Mouse (Mus musculus): ENCODE data around the gene Rrp12.
A peak's percentile ranks its signal among the peaks of the same experiment; 100 is the strongest.

The Rrp12 gene

GRCm38 (mm10) chr19:41847992-41848851, 47.8 kb downstream of the Rrp12 start, which contains the start of gene Frat2:
TSS of gene Frat2 (minus strand) at chr19:41848132.
- DNase-seq (ENCODE audit: low spot score) = peak; percentile 92

- peak; percentile 32 for DNase-seq (ENCODE audit: low spot score)
Observed at GRCm38 (mm10) chr19:41847614-41847991, 48.4 kb downstream of the Rrp12 start.

DNA sequence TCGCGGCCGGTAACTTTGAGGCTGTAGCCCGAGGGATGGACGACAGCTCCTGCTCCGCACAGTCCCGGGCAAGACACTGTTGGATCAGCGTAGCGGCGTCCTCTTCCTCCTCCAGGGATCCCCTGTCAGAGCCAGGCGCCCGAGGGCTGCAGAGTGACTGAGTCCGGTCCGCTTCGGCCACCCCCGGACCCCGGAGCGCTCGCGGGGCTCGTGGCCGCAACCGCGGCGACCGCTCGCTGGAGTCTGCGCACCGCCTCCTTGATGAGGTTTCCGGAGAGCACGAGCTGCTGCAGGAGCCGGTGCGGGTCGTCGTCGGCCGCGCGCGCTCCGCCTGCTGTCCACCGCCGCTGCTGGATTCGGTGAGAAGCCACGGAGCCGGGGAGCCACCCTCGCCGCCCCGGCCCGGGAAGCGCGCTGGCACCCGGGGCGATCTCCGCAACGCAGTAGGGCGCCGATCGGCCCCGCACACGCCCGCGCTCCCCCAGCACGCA, 48.8 kb downstream of the Rrp12 start:
- peak; percentile 45 for DNase-seq (ENCODE audit: low spot score)

GRCm38 (mm10) chr19:41846366-41847090, 49.4 kb downstream of the Rrp12 start:
- DNase-seq (ENCODE audit: low spot score) = peak; percentile 25

- DNase-seq (ENCODE audit: low spot score) = no peak
Observed at GRCm38 (mm10) chr19:41844345-41844744, 51.6 kb downstream of the Rrp12 start.

DNA sequence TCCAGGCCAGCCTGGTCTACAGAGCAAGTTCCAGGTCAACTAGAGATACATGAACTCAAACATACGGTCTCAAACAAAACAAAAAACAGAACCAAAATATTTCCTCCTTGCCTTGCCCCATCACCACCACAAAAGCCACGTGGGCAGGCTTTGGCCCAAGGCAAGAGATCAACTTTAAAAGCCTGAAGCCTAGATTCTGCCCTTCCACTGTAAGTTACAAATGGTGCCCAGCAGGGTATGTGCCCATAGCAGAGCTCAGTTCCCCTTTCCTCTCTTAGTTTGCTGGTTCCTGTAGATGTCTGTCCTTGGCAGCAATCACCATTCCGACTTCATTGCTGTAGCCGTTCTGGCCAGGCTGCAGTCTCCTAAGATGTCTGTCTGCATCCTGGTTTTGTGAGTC, 53.3 kb downstream of the Rrp12 start:
- no peak for DNase-seq (ENCODE audit: low spot score)

- no peak for DNase-seq (ENCODE audit: low spot score)
Observed at GRCm38 (mm10) chr19:41842196-41842595, 53.8 kb downstream of the Rrp12 start.

DNA sequence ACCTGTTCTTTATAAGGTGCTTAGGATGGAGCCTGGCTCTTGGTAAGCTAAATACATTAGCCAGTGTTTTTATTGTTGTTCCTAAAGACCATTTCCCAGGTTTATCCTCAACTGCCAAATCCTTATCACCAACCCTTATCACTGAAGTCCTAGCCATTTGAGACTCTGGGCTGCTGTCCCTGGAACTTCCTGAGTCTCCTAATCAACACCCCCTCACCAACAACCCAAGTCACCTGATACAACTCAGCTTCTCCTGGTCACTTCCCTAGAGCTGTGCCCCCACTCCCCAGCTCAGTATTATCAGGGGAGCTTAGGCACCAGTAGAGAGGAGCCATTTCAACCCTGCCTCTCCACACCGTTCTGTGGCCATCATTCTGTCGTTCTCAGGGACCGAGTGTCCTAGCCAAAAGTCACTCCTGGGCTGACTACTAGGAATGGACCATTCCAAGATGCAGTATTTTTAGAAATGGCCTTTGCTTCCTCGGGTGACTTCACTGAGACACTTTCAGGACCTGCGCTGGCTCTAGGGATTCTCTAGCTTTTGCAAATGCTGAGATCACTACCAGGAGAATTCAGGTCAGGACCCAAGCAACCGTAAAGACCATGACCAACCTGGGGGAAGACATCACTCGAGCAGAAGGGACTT, 54.7 kb downstream of the Rrp12 start:
- no peak for DNase-seq (ENCODE audit: low spot score)

GRCm38 (mm10) chr19:41839685-41840084, 56.3 kb downstream of the Rrp12 start:
- no peak for DNase-seq (ENCODE audit: low spot score)

- no peak for DNase-seq (ENCODE audit: low spot score)
Observed at GRCm38 (mm10) chr19:41838808-41839207, 57.2 kb downstream of the Rrp12 start.

DNA sequence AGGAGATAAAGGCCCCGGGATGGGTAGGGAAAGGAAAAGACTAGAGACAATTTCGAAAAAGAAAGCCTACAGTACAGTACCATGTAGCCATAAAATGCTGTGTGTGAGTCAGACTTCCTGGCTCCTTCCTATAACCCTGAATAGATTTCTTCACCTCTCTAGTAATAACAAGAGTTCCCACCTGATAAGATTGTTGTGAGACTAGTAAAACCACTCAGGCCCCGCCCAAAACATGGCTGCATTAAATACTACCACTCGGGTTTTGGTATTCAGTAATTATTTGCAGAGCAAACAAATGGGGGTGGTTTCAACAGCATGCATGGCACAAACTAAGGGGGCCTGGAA, 58.1 kb downstream of the Rrp12 start:
- no peak for DNase-seq (ENCODE audit: low spot score)

DNA sequence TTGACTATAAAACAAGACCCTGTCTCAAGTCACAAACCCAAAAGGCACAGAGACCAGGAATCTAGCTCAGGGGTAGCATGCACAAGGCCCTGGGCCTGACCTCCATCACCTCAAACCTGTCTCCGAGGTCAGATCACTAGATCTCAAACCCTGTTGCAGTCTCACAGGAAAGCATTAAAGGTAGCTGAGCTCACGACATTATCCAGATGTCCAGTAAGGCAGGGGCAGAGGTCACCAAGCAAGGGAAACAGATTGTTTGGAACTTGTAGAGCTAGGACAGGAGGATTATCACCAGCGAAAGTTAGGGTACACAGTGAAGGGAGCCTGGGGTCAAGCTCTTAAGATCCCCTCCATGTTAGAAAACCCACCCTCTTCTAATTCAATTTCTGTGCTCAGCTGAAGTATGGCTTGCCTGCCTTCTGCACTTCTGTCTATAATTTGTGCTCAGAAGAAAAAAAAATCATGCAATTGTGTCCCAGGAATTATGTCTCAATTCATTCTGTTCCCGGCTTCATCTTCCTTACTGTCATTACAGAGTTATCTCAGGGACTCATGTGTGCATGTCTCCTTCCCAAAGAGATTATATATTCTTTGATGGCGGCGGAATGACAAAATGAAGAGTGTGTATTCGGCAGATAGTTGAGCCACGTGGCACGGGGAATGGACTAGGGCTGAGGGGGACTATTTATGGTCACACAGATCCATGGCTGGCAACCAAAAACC, 58.6 kb downstream of the Rrp12 start:
- no peak for DNase-seq (ENCODE audit: low spot score)

DNA sequence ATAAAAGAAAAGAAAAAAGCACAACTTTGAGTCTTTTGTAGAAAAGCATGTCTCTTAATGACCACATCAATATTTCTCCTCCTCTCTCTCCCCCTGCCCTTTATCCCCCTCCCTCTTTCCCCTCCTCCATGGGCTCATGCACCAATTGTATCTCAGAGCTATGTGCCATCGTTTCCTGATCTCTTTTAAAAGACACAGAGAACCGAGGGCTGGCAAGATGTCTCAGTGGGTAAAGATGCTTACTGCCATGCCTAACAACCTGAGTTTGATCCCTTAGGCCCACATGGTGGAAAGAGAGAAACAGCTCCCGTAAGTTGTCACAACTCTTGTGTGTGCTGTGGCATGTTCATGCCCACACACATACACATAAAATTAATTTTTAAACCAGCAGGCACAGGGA, 59.3 kb downstream of the Rrp12 start:
- DNase-seq (ENCODE audit: low spot score) = no peak

DNA sequence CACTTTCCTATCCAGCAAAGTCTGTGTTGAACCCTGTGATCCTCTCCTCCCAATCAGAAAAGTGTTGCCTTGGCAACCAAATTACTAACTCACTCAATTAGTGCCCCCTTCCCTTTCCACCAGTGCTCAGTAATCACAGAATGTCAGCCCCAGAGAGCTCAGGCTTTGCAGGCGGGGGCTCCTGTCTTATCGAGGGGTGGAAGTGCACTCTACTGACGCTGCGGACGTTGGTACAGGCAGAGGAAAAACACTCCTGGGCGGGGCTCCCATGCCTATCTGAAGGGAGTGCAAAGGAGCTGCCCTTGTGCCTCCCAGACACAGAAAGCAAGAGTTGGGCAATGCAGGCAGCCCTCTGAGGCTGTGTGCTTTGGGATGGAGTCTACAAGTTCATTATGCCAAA, 60.2 kb downstream of the Rrp12 start:
- no peak for DNase-seq (ENCODE audit: low spot score)

DNA sequence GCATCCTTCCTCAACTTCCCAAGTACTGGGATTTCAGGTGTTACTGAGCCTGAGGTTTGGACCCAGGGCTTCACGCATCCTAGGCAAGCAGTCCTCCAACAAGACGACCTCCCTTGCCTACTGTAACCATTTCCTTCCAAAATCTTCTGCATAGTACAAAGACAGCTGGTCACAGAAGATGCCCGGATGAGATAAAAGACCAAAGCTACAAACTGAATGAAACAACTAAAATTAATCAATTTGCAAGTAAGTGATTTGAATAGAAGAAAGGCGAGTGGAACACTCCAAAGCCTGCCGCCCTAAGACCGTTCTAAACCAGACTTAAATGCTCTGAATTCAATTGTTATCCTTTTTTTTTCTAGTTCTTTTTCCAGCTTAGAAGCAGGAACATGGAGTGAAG, 60.6 kb downstream of the Rrp12 start:
- no peak for DNase-seq (ENCODE audit: low spot score)

DNA sequence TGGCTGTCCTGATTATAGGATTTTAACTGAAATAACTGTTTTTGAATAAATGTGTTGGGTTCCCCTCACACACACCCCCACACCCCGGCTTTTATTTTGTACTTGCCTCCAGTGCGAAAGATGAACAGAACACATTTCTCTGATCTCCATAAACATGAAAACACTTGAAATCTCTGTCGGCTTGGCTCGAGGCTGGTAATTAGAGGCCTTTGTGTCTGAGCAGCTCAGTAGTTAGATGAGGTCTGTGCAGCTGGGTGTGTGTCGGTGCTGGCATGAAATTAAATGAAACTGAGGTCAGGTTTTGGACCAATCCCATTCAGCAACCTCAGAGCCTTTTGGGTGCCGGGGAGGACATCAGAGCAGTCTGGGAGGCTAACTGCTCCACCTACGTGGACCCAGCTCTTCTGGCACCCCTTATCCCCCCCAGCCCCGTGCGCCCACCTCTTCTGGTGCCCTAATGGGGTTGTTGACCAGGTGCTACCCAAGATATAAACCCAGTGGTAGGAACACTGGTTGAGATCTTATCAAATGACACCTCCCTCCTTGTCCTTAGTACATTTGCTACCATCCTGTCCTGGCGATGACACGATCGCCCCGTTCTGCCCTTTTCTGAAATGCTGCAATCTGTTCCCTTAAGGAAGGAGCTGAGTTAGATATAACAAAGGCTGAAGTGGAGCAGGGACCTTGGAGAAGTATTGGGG, 63.3 kb downstream of the Rrp12 start:
- DNase-seq (ENCODE audit: low spot score) = no peak

DNA sequence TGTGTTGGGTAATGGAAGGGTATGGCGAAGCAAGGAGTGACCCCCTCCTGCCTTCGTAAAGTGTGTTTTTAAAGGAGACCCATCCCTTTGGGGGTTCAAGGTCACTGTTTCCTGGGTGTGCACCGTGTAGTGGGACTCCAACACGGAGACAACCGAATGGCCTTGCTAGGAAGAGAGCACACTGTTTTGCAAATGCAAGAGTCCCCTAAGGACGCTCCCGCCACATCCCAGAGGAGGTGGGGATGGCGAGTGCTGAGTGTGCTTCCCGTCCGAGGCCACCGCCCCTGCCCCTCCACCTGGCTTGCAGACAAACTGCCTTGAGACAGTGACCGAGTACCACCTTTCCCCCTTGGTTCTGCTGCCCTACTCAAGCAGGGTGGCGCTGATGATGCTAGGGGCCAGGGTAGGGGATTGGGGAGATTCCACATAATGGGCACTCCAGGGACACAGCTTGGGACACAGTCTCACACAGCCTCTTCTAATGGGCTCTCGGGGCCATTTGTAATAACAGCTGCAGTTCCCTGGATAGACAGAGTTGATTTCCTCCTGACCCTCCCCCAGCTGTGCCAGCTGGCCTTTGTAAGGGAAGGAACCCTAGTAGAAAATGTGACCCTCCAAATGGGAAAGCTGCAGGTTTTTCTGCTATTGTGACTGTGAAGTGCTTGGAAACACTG, 64.1 kb downstream of the Rrp12 start:
- no peak for DNase-seq (ENCODE audit: low spot score)

DNA sequence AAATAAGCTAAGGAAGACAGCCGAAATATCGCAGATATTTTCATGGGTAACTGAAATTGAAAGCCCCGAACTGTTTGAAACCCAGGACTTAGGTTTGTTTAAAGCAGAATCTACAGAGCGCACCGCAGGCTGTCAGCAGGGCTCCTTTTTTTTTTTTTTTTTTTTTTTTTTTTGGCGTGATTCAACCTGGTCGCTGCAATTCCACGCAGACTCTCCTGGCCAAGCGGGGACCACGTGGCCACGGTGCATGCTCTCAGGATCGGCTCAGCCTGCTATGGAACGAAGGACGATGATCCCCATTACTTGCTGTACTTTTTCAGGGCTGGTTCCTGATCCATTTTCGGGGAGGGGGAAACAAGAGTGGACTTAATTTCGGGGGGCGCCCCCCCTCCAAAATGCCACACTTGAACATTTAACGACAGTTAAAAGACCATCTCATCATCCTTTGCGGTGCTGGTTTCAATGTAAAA, 64.8 kb downstream of the Rrp12 start:
- DNase-seq (ENCODE audit: low spot score) = no peak

- no peak for DNase-seq (ENCODE audit: low spot score)
Observed at GRCm38 (mm10) chr19:41830106-41831031, 65.6 kb downstream of the Rrp12 start.

Data from adipocyte (in vitro differentiated cells).